Mouse (Mus musculus) heart, postnatal 14 days (tissue): ENCODE results near the gene Pqlc3. TPM values are rescaled to one million over a fixed set of nuclear protein-coding genes. Genes with fewer than 3 reads are reported as not detected.

Source experiments
- total RNA-seq, 2 experiments: library from RNA; stranded (reverse); gene quantifications; 2 replicates each; pipeline ENCODE4 v1.2.3; 2021

Pqlc3 gene
- total RNA-seq, 2 experiments from 2014 or later = 2.9 to 3.3 TPM

Other genes starting within 250 kb of the Pqlc3 start
- under 1 TPM; 0.19 to 0.90 TPM for gene Greb1, start 199.5 kb downstream of the Pqlc3 start, total RNA-seq
- gene E2f6, start 189.4 kb downstream of the Pqlc3 start, total RNA-seq = 10 to 100 TPM; 57.2 to 60.7 TPM
- 10 to 100 TPM; 83.6 to 87.4 TPM for gene Rock2, start 105.5 kb downstream of the Pqlc3 start, total RNA-seq
- under 1 TPM in 1 of 2 experiments, not detected in 1; 0.50 TPM for gene 2410004P03Rik, start 11.3 kb upstream of the Pqlc3 start, total RNA-seq
- under 1 TPM in 1 of 2 experiments, not detected in 1; 0.05 TPM for gene Kcnf1, start 176.5 kb upstream of the Pqlc3 start, total RNA-seq